Mouse (Mus musculus) embryo, embryonic 10.5 days (tissue): ENCODE measurements at regions not wholly inside any gene's neighbourhood (a gene's known extent, or its start where the extent isn't known, plus 50 kb on each side); places are given as distances from the start of the nearest gene placed in this dataset.
"Not testable (repeated sequence)": the region's sequence is repeated elsewhere in the genome, so short reads cannot be mapped to it uniquely, and the experiment has no call there.

Source experiments
- DNase-seq: peaks from one replicate; pipeline ENCODE4 v3.0.0-alpha.2; 2015; ENCODE audit warnings: low spot score

GRCm38 (mm10) chr13:12726831-12727230 lies 73.0 kb downstream of the Prl2c3 start:
- peak; percentile 32 for DNase-seq

GRCm38 (mm10) chr13:12717972-12718546 lies 81.8 kb downstream of the Prl2c3 start:
- not testable (repeated sequence) for DNase-seq

- no peak for DNase-seq
Observed at GRCm38 (mm10) chr13:12711471-12712273, 88.2 kb downstream of the Prl2c3 start.

GRCm38 (mm10) chr13:12702804-12703612 lies 96.9 kb downstream of the Prl2c3 start:
- DNase-seq = peak; percentile 33

GRCm38 (mm10) chr13:12702111-12702803 lies 97.6 kb downstream of the Prl2c3 start:
- DNase-seq = not testable (repeated sequence)

- DNase-seq = not testable (repeated sequence)
Observed at GRCm38 (mm10) chr13:12693593-12694118, 106.2 kb downstream of the Prl2c3 start.

GRCm38 (mm10) chr13:12688778-12689177 lies 111.1 kb downstream of the Prl2c3 start:
- not testable (repeated sequence) for DNase-seq

- DNase-seq = not testable (repeated sequence)
Observed at GRCm38 (mm10) chr13:12688149-12688548, 111.7 kb downstream of the Prl2c3 start.

GRCm38 (mm10) chr13:12680954-12681571 lies 115.4 kb downstream of the Ero1lb start:
- not testable (repeated sequence) for DNase-seq

- peak; percentile 73 for DNase-seq
Observed at GRCm38 (mm10) chr13:12680283-12680953, 114.7 kb downstream of the Ero1lb start.

GRCm38 (mm10) chr13:12677372-12677771 lies 111.7 kb downstream of the Ero1lb start:
- DNase-seq = no peak

- not testable (repeated sequence) for DNase-seq
Observed at GRCm38 (mm10) chr13:12671011-12671410, 105.3 kb downstream of the Ero1lb start.

GRCm38 (mm10) chr13:12668742-12669141 lies 103.1 kb downstream of the Ero1lb start:
- DNase-seq = not testable (repeated sequence)

GRCm38 (mm10) chr13:12667727-12668665 lies 102.3 kb downstream of the Ero1lb start:
- not testable (repeated sequence) for DNase-seq

- not testable (repeated sequence) for DNase-seq
Observed at GRCm38 (mm10) chr13:12666050-12666449, 100.4 kb downstream of the Ero1lb start.
